Mouse (Mus musculus) adipocyte (in vitro differentiated cells): Measurements from ENCODE around the gene Fthl17e.
"Not testable (repeated sequence)": the region's sequence is repeated elsewhere in the genome, so short reads cannot be mapped to it uniquely, and the experiment has no call there.

Experiments
- DNase-seq: peaks from one replicate; pipeline ENCODE4 v3.0.0-alpha.2; 2016; ENCODE audit warnings: low spot score

The Fthl17e gene

GRCm38 (mm10) chrX:9033193-9033592 lies at the start of gene Fthl17e:
TSS of gene Fthl17e (plus strand) at chrX:9033493.
- not testable (repeated sequence) for DNase-seq

- not testable (repeated sequence) for DNase-seq
Measured at GRCm38 (mm10) chrX:8986655-8987054, 46.6 kb upstream of the Fthl17e start, which contains the start of gene Fthl17d. TSS of gene Fthl17d (minus strand) at chrX:8986755.

GRCm38 (mm10) chrX:9016079-9016478 lies 17.2 kb upstream of the Fthl17e start:
- no peak for DNase-seq

GRCm38 (mm10) chrX:9019481-9019880 lies 13.8 kb upstream of the Fthl17e start:
- no peak for DNase-seq

- DNase-seq, result not testable (repeated sequence)
Measured at GRCm38 (mm10) chrX:9041611-9042010, 8.3 kb downstream of the Fthl17e start.

GRCm38 (mm10) chrX:9060952-9061351 lies 27.7 kb downstream of the Fthl17e start:
- DNase-seq, result peak; percentile 53

GRCm38 (mm10) chrX:9062101-9062500 lies 28.8 kb downstream of the Fthl17e start:
- no peak for DNase-seq

GRCm38 (mm10) chrX:9062715-9063114 lies 29.4 kb downstream of the Fthl17e start, which contains the start of gene Fthl17f:
TSS of gene Fthl17f (plus strand) at chrX:9063015.
- DNase-seq, result not testable (repeated sequence)

GRCm38 (mm10) chrX:9077699-9078098 lies 44.4 kb downstream of the Fthl17e start:
- peak; percentile 47 for DNase-seq
